Mouse (Mus musculus) liver, adult 2 months (tissue): ENCODE measurements around the gene Cdc37. TPM values are rescaled to one million over a fixed set of nuclear protein-coding genes. Genes with fewer than 3 reads are reported as not detected.

Source experiments
- DNase-seq: peaks from one replicate; pipeline ENCODE4 v3.0.0-alpha.2; 2011; ENCODE audit warnings: low read depth, low spot score; ENCODE audit errors: extremely low read depth
- H3K27ac ChIP-seq: fragments of 200-500 bp; replicated peaks from 2 replicates; pipeline ENCODE4 v1.5.1; 2012; ENCODE audit warnings: low read depth, mild to moderate bottlenecking, control low read depth, inconsistent platforms, low read length; ENCODE audit not compliant: insufficient read depth
- H3K27me3 ChIP-seq: fragments of 200-500 bp; 2 replicates; pipeline ENCODE4 v1.6.1; 2012; ENCODE audit warnings: mild to moderate bottlenecking, moderate library complexity, low read length, inconsistent platforms; ENCODE audit not compliant: control insufficient read depth, insufficient read depth
- H3K36me3 ChIP-seq: fragments of 200-500 bp; 2 replicates; pipeline ENCODE4 v1.6.1; 2012; ENCODE audit warnings: low read length, inconsistent platforms; ENCODE audit not compliant: control insufficient read depth, insufficient read depth
- H3K4me1 ChIP-seq: fragments of 200-500 bp; 2 replicates; pipeline ENCODE4 v1.6.1; 2011; ENCODE audit warnings: low read length; ENCODE audit not compliant: control insufficient read depth, insufficient read depth
- H3K4me3 ChIP-seq: fragments of 200-500 bp; 2 replicates; pipeline ENCODE4 v1.5.1; 2011; ENCODE audit warnings: low read depth, mild to moderate bottlenecking, control low read depth, low read length, moderate library complexity; ENCODE audit not compliant: insufficient read depth
- H3K79me2 ChIP-seq: fragments of 200-500 bp; 2 replicates; pipeline ENCODE4 v1.6.1; 2012; ENCODE audit warnings: inconsistent platforms, mild to moderate bottlenecking, low read length, moderate library complexity; ENCODE audit not compliant: control insufficient read depth, insufficient read depth
- H3K9ac ChIP-seq: fragments of 200-500 bp; 2 replicates; pipeline ENCODE4 v1.6.1; 2012; ENCODE audit warnings: low read depth, mild to moderate bottlenecking, control low read depth, inconsistent platforms, low read length
- CTCF ChIP-seq: fragments of 200-500 bp; IDR thresholded peaks from 2 replicates; pipeline ENCODE4 v1.5.1; 2011; ENCODE audit warnings: low read depth, low read length, control low read depth
- POLR2A ChIP-seq: fragments of 200-500 bp; IDR thresholded peaks from 2 replicates; pipeline ENCODE4 v1.6.1; 2011; ENCODE audit warnings: low read length, control low read depth; ENCODE audit not compliant: insufficient read depth; ENCODE audit errors: extremely low read depth
- WGBS: fragments of 180-500 bp; shearing (Covaris S2); methylation state at CpG from one replicate; pipeline ENCODE4 v1.1.7; 2018; 5-methylcytosine and 5-hydroxymethylcytosine counted together
- polyA plus RNA-seq: library from polyadenylated mRNA; depleted of rRNA; stranded (reverse); fragments of >200 nt; gene quantifications from 2 replicates; pipeline ENCODE4 v1.2.3, GENCODE M21; 2012
- total RNA-seq: library from RNA; depleted of rRNA; stranded (reverse); fragments of >200 nt; gene quantifications from 2 replicates; pipeline ENCODE4 v1.2.3, GENCODE M21; 2014

Cdc37 gene
- total and polyA plus RNA-seq, 2 experiments = 27.4 to 41.2 TPM

DNA sequence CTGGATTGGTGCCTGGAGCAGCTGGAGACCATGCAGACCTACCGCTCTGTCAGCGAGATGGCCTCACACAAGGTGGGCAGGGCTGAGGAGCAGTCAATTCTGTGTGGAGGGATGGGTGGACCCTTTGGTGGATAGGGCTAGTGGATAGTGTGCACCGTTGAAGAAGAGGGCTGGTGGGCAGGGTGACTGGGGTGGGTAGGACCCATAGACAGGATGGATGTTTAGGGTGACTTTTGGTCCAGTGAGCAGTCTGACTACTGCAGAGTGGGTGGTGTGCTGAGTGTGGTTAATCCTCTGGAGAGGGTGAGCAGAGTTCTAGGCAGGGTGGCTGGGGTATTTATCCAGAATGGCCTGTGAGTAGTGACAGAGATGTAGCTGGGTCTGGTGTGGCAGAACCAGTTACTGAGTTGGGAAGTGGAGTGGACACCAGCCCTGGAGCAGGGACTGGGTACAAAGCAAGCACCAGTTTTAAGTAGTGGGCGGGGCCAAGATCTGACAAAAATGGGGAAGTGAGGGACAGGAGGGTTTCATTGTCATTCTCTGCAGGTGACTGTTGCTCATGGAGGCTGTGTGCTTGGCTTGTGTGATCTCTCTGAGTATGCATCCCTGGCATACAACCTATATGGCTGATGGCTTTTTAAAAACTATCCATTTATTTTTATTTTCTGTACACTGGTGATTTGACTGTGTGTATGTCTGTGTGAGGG lies 45.2 kb upstream of the Cdc37 start:
- H3K27ac ChIP-seq = no peak overlapping the region
- no peaks in the 10 kb centered on the region for H3K27me3 ChIP-seq
- no peak overlapping the region for H3K9ac ChIP-seq
- peaks cover 3% of the 10 kb centered on the region; the same call in 1 of the 2 replicates for H3K36me3 ChIP-seq
- no peaks in the 10 kb centered on the region for H3K79me2 ChIP-seq
- H3K4me1 ChIP-seq = no peaks in the 10 kb centered on the region
- DNase-seq = no peak
- TF ChIP-seq CTCF (no peak), POLR2A (no peak)
- H3K4me3 ChIP-seq = no peak overlapping the region
- 90% methylated on average over 4 of the region's 4 CpGs for WGBS

DNA sequence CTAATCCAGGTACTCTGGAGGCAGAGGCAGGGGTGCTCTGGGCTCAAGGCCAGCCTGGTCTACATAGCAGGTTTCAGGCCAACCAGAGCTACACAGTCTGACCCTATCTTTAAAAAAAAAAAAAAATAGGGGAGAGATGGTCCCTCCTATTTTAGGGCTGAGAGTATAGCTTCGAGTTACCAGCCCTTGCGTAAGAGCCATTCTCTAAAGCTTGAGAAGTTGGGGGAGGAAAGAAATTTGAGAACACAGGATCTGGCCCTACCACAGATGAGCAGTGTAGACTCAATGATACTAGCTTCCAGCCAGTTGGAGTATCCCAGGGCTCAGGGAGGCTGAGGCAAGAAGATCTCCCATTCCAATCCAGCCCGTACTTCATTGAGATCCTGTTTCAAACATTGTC lies 44.0 kb upstream of the Cdc37 start:
- no peak for DNase-seq
- no peak overlapping the region for H3K4me3 ChIP-seq
- no peaks in the 10 kb centered on the region for H3K27me3 ChIP-seq
- peaks cover 3% of the 10 kb centered on the region; the same call in 1 of the 2 replicates for H3K36me3 ChIP-seq
- WGBS = 83% methylated on average over 3 of the region's 3 CpGs
- H3K9ac ChIP-seq = no peak overlapping the region
- TF ChIP-seq POLR2A = no peak
- TF ChIP-seq CTCF = no peak
- no peak overlapping the region for H3K27ac ChIP-seq
- H3K79me2 ChIP-seq = no peaks in the 10 kb centered on the region
- no peaks in the 10 kb centered on the region for H3K4me1 ChIP-seq

DNA sequence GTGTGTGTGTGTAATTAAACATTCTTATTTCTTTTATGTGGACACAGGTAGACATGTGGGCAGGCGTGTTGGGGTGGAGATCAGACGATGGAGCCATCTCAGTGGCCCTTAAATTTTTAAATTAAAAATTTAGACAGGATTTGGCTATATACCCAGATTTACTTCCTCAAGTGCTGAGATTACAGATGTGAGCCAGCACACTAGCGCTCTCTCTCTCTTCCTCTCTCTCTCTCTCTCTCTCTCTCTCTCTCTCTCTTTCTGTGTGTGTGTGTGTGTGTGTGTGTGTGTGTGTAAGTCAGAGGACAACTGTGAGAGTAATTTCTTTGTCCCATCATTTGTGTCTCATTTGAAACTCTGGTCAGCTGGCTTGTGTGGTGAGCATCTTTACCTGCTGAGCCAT lies 40.9 kb upstream of the Cdc37 start:
- Histone ChIP-seq H3K79me2 (no peaks in the 10 kb centered on the region), H3K27me3 (no peaks in the 10 kb centered on the region), H3K9ac (no peak overlapping the region), H3K4me1 (peaks cover 2% of the 10 kb centered on the region; the same call in 1 of the 2 replicates), H3K4me3 (no peak overlapping the region), H3K36me3 (peaks cover 3% of the 10 kb centered on the region; the same call in 1 of the 2 replicates), H3K27ac (no peak overlapping the region)
- no peak for TF ChIP-seq CTCF
- TF ChIP-seq POLR2A = no peak
- DNase-seq = no peak
- 80% methylated on average over 3 of the region's 3 CpGs for WGBS

DNA sequence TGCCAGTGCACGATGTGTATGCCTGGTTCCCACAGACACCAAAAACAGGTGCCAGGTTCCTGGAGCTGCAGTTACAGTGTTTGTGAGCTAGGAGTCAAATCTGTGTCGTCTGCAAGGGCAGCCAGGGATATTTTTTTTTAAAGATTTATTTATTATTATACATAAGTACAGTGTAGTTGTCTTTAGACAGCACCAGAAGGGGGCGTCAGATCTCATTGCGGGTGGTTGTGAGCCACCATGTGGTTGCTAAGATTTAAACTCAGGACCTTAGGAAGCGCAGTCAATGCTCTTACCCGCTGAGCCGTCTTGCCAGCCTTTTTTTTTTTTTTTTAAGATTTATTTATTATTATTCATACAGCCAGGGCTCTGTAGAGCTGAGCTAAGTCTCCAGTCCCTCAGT lies 40.1 kb upstream of the Cdc37 start:
- DNase-seq = no peak
- TF ChIP-seq CTCF = peak; percentile 8; the same call in 1 of the 2 replicates
- TF ChIP-seq POLR2A = no peak
- Histone ChIP-seq H3K27ac (no peak overlapping the region), H3K79me2 (no peaks in the 10 kb centered on the region), H3K4me3 (no peak overlapping the region), H3K9ac (no peak overlapping the region), H3K36me3 (peaks cover 3% of the 10 kb centered on the region; the same call in 1 of the 2 replicates), H3K4me1 (peaks cover 6% of the 10 kb centered on the region), H3K27me3 (no peaks in the 10 kb centered on the region)
- 72% methylated on average over 7 of the region's 7 CpGs for WGBS

DNA sequence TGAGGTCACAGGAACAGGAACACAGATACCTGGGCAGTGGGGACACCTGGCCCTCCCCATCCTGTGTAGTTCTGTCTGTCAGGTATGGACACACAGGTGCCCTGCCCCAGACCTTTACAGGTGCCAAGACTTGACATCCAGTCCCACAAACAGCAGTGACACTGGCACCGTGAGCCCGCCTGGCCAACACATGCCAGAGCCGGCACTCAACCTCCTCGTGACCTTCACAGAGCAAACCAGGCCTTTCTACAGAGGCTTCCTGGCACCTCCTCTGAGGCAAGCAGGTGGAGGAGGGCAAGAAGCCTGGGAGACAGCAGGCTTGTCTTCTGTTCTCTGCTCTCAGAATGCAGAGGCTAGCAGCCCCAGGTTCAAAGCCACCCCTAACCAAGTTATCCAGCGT lies 35.7 kb upstream of the Cdc37 start:
- Histone ChIP-seq H3K27ac (0 out of 2 replicates have a peak overlapping the region, but pooled peaks have one; percentile 4), H3K27me3 (no peaks in the 10 kb centered on the region), H3K79me2 (no peaks in the 10 kb centered on the region), H3K36me3 (no peaks in the 10 kb centered on the region), H3K4me1 (peaks cover 9% of the 10 kb centered on the region), H3K9ac (no peak overlapping the region), H3K4me3 (no peak overlapping the region)
- no peak for TF ChIP-seq CTCF
- TF ChIP-seq POLR2A = no peak
- WGBS = 40% methylated on average over 5 of the region's 5 CpGs
- peak; percentile 37 for DNase-seq

DNA sequence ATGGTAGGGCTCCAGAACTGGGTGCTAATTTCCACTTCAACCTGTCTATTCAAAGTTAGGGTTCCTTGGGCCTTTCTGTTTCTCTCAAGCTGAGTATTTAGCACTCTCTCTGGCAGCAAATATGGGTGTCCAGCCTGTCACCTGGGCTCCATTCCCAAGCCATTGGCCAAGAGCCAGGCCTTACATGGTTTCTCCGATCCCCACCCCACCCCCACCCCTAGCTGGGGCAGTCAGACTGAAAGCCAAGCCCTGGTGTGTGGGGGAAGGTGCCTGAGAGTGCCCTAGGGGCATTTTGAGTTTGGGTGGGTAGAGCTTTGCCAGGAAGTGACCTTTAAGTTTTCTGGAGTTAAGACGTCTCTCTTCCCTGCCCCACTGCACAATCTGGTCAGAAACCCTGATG lies 35.0 kb upstream of the Cdc37 start:
- peak; percentile 54 for DNase-seq
- Histone ChIP-seq H3K4me3 (peak overlapping the region; percentile 76; the same call in 1 of the 2 replicates), H3K36me3 (no peaks in the 10 kb centered on the region), H3K9ac (peak overlapping the region; percentile 69; the same call in 1 of the 2 replicates), H3K27me3 (no peaks in the 10 kb centered on the region), H3K4me1 (peaks cover 9% of the 10 kb centered on the region), H3K79me2 (no peaks in the 10 kb centered on the region), H3K27ac (peak overlapping the region; percentile 42)
- whole genome bisulfite sequencing = 8% methylated on average over 2 of the region's 2 CpGs
- no peak for TF ChIP-seq POLR2A
